Mouse (Mus musculus): ENCODE measurements at regions not wholly inside any gene's neighbourhood (a gene's known extent, or its start where the extent isn't known, plus 50 kb on each side); places are given as distances from the start of the nearest gene placed in this dataset.

- no peak for DNase-seq (ENCODE audit: low spot score in 2 of 2)
These were observed 534.5 kb upstream of the Btbd3 start for GRCm38 (mm10) chr2:137721767-137722424.

- DNase-seq (ENCODE audit: low spot score in 2 of 2): no peak
These were observed 540.5 kb upstream of the Btbd3 start for GRCm38 (mm10) chr2:137715891-137716290.

- DNase-seq (ENCODE audit: low spot score in 2 of 2): no peak
These were observed 549.8 kb upstream of the Btbd3 start for GRCm38 (mm10) chr2:137706528-137706988.

GRCm38 (mm10) chr2:137705724-137706422 lies 550.5 kb upstream of the Btbd3 start:
- no peak for DNase-seq (ENCODE audit: low spot score in 2 of 2)

GRCm38 (mm10) chr2:137704948-137705723 lies 551.2 kb upstream of the Btbd3 start:
- no peak for DNase-seq (ENCODE audit: low spot score in 2 of 2)

- no peak for DNase-seq (ENCODE audit: low spot score in 2 of 2)
These were observed 551.8 kb upstream of the Btbd3 start for GRCm38 (mm10) chr2:137704565-137704947.

- DNase-seq (ENCODE audit: low spot score in 2 of 2): no peak
These were observed 552.3 kb upstream of the Btbd3 start for GRCm38 (mm10) chr2:137704051-137704450.

GRCm38 (mm10) chr2:137695885-137696284 lies 560.5 kb upstream of the Btbd3 start:
- DNase-seq (ENCODE audit: low spot score in 2 of 2): no peak

- no peak for DNase-seq (ENCODE audit: low spot score in 2 of 2)
These were observed 562.3 kb upstream of the Btbd3 start for GRCm38 (mm10) chr2:137694020-137694419.

GRCm38 (mm10) chr2:137687208-137687607 lies 569.2 kb upstream of the Btbd3 start:
- no peak for DNase-seq (ENCODE audit: low spot score in 2 of 2)

- no peak for DNase-seq (ENCODE audit: low spot score in 2 of 2)
These were observed 569.6 kb upstream of the Btbd3 start for GRCm38 (mm10) chr2:137686735-137687134.

- no peak for DNase-seq (ENCODE audit: low spot score in 2 of 2)
These were observed 565.3 kb upstream of the Jag1 start for GRCm38 (mm10) chr2:137681762-137682161.

- peak in 1 of 2 experiments; percentile 5 for DNase-seq (ENCODE audit: low spot score in 2 of 2)
These were observed 546.7 kb upstream of the Jag1 start for GRCm38 (mm10) chr2:137663171-137663570.

- DNase-seq (ENCODE audit: low spot score in 2 of 2): no peak
These were observed 545.8 kb upstream of the Jag1 start for GRCm38 (mm10) chr2:137662216-137662615.

- no peak for DNase-seq (ENCODE audit: low spot score in 2 of 2)
These were observed 544.0 kb upstream of the Jag1 start for GRCm38 (mm10) chr2:137660449-137660848.

- DNase-seq (ENCODE audit: low spot score in 2 of 2): no peak
These were observed 537.9 kb upstream of the Jag1 start for GRCm38 (mm10) chr2:137654296-137654695.

GRCm38 (mm10) chr2:137644160-137644559 lies 527.7 kb upstream of the Jag1 start:
- no peak for DNase-seq (ENCODE audit: low spot score in 2 of 2)

- no peak for DNase-seq (ENCODE audit: low spot score in 2 of 2)
These were observed 527.0 kb upstream of the Jag1 start for GRCm38 (mm10) chr2:137643269-137644055.

- DNase-seq (ENCODE audit: low spot score in 2 of 2): no peak
These were observed 518.7 kb upstream of the Jag1 start for GRCm38 (mm10) chr2:137635019-137635621.

- no peak for DNase-seq (ENCODE audit: low spot score in 2 of 2)
These were observed 500.2 kb upstream of the Jag1 start for GRCm38 (mm10) chr2:137616637-137617036.

GRCm38 (mm10) chr2:137613791-137614190 lies 497.3 kb upstream of the Jag1 start:
- no peak for DNase-seq (ENCODE audit: low spot score in 2 of 2)
